Mouse (Mus musculus) heart, postnatal 25 days (tissue): Measurements from ENCODE around the gene Chst13. TPM values are rescaled to one million over a fixed set of nuclear protein-coding genes. Genes with fewer than 3 reads are reported as not detected.

ENCODE experiments used
- DNase-seq: peaks from one replicate; pipeline ENCODE4 v3.0.0; 2022; ENCODE audit warnings: low spot score
- intact Hi-C: fragments of 180-260 bp; cut with DNase I; formaldehyde crosslinking; loops from one replicate; pipeline ENCODE4 v1.15.1; 2025
- total RNA-seq, 2 experiments: library from RNA; stranded (reverse); gene quantifications; 2 replicates each; pipeline ENCODE4 v1.2.3; 2021

Chst13 gene
- total RNA-seq: not detected

DNA sequence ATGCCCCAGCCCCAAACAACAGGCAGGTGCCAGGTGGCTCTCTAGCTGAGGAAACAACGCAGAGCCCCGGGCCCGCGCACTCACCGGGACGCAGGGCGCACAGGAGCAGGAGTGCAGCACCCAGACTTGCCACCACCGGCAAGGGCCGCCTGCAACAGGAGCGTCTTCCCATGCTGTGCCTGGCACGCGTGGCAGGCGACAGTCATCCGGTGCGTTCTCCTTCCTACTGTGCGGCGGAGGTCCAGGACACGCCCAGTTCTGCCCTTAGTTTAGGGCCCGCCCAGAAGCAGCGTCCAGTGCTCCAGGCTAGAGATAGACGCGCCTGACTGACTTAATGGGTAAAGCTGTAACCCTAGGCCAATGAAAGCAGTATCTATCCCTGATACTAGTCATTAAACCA is at the start of gene Chst13:
Chst13 (minus strand) TSS at position 195 of the 400 bp plus-strand sequence.
- intact Hi-C loops: loop anchor here (10.0 kb wide), 1 partner anchor 640 kb away; no protein-coding TSS in a partner anchor

GRCm38 (mm10) chr6:90374647-90375046 is 49.7 kb upstream of the Chst13 start:
- no peak for DNase-seq
- intact Hi-C loops: no loop called here

More for the DNA sequence above, at the start of gene Chst13:
- no peak for DNase-seq

GRCm38 (mm10) chr6:90369725-90370553 is 45.0 kb upstream of the Chst13 start:
- DNase-seq: no peak
- intact Hi-C loops: no loop called here

DNA sequence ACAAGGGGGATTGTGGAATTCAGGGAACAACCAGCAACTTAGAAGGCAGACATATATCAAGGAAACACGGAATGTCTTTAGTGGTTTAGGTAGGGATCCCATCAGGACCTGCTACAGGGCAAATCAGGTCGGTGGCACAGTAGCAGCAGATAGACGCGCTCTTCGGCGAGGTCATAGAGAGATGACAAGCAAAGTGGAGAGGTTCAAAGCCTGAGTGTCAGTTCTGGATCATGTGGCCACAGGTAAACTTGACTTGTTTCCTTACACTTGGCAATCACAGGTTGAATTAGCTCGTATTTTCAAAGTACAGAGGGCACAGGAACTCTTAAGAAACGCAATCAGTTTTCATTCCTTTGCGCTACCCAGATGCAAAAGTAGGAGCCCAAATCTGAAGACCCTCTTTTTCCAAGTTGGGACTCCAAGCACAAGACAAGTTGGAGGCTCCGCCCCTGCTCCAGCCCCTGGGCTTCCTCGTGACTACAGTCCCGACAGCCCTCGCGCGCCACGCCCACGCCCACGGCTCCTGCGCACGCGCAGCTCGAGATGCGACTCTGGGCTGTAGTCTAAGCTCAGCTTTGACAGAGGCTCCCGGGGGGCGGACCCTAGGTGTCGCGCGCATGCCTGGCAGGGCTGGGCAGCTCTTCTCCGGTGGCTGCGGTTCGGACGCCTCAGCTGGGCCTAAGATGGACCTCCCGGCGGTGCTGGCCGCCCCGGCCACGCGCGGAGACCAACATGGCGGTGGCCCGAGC is 44.2 kb upstream of the Chst13 start, which contains the start of gene Zxdc:
Zxdc (plus strand) TSS at position 517 of the 749 bp plus-strand sequence.
- intact Hi-C loops: no loop called here
- peak; percentile 99 for DNase-seq

GRCm38 (mm10) chr6:90363301-90363700 is 38.3 kb upstream of the Chst13 start:
- no peak for DNase-seq
- intact Hi-C loops: no loop called here

- DNase-seq: no peak
Measured at GRCm38 (mm10) chr6:90360922-90361614, 36.1 kb upstream of the Chst13 start.

DNA sequence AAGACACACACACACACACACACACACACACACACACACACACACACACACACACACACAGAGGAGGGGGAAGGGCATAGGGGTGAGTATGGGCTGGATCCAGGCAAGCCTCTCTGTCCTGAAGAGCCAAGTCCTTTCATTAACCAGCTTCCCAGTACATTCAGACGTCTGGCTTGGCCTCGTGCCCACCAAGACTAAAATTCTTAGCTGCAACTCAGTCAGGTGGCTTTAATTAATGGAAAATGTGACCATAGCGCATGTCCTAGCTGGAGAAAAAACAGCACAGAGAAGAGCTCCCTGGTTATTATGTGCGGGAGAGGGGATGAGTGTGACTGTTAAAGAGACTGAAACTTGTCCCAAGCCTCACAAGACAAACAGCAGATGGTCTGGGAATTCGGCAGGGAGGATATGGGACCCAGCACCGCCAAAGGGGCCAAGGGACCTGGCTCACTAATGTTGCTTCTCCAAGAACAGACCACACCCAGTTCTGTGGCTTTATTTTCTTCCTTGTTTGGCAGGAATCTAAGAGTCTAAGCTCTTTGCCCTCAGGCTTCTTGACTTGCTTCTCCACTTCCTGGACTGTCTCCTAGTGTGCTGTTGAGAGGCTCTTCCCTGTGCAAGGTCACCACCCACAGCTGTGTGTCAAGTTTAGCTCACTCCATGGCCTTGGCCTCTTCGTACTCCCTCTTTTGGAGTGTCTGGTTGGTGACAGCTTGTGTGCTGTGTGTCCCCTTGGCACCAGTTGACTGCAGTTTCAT is 35.2 kb upstream of the Chst13 start:
- intact Hi-C loops: no loop called here
- DNase-seq: peak; percentile 65

More at GRCm38 (mm10) chr6:90360922-90361614, 36.1 kb upstream of the Chst13 start:
- intact Hi-C loops: no loop called here

- no peak for DNase-seq
Measured at GRCm38 (mm10) chr6:90359445-90359844, 34.5 kb upstream of the Chst13 start.

DNA sequence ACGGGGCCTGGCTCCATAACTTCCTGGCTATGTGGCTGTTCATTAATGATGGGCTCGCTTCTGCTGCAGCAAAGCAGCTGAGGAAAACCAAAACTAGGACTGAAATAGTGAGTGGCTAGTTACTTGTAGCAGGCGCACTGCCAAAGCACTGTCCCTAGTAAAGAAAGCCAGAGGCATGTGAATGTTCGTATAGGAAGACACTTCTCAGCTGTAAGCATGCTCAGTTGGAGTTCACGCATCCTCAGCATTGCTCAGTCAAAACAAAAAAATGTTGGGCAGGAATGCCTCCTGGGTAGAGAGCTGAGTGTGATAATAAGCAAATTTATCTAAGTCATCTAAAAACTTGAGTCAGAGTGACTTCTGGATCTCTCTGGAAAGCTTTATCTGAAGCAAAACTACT is 33.2 kb upstream of the Chst13 start:
- intact Hi-C loops: no loop called here
- no peak for DNase-seq

More at GRCm38 (mm10) chr6:90359445-90359844, 34.5 kb upstream of the Chst13 start:
- intact Hi-C loops: no loop called here

GRCm38 (mm10) chr6:90350011-90350410 is 25.0 kb upstream of the Chst13 start:
- DNase-seq: no peak
- intact Hi-C loops: no loop called here

DNA sequence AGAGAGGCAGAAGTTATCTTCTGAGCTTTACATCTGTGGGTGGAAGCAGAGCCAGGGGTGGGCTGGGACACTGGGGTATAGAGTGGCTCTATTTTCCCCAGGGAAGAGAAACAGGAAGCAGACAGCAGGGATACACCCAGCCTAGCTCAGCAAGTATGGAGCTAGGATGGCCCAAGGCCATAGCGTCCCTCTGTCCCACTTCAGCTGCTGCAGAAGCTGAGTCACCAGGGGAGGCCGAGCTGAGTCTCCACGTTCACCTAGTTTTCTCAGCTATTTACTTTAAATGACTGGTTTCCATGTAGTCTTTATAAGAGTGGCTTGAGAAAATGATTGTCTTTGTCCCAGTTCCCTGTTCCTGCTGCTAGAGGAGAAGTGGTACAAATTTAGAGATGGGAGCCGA is 23.5 kb upstream of the Chst13 start:
- DNase-seq: no peak
- intact Hi-C loops: no loop called here

GRCm38 (mm10) chr6:90347183-90347582 is 22.2 kb upstream of the Chst13 start:
- intact Hi-C loops: no loop called here

DNA sequence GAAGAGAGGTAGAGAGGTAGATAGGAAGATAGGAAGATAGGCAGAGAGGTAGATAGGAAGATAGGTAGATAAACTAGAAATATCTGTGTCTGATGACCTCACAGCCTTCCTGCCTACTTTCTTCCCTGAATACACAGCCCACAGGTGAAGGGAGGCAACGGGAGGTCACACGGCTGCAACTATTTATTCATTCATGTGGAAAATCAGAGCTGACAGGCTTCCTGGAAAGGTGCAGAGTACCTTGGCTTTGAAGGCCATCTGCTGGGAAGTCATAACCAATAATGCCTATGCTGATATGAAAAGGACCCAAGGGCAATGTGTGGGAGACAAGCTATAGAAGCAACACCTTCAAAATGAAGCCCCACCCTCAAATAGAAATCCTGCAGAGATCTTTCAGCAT is 17.4 kb upstream of the Chst13 start:
- no peak for DNase-seq
- intact Hi-C loops: no loop called here

More at GRCm38 (mm10) chr6:90347183-90347582, 22.2 kb upstream of the Chst13 start:
- no peak for DNase-seq

DNA sequence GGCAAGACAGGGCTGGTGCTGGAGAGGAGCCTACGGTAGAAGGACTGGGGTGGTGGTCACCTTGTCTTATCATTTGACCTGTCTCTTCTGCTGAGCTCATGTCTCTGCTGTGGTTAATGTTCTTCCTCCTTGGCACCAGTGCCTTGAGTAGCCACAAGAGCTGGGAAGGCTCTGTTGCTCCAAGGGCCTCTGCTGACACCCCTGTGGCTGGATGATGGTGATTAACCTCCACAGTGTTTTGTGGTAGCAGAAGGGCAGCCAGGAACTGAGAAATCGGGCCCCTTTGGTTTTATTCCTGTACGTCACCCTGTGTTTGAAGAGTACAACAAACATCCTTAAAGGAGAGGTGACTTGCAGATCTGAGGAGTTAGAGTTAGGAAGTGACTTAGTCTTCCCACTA is 9.3 kb upstream of the Chst13 start:
- DNase-seq: no peak
- intact Hi-C loops: no loop called here

DNA sequence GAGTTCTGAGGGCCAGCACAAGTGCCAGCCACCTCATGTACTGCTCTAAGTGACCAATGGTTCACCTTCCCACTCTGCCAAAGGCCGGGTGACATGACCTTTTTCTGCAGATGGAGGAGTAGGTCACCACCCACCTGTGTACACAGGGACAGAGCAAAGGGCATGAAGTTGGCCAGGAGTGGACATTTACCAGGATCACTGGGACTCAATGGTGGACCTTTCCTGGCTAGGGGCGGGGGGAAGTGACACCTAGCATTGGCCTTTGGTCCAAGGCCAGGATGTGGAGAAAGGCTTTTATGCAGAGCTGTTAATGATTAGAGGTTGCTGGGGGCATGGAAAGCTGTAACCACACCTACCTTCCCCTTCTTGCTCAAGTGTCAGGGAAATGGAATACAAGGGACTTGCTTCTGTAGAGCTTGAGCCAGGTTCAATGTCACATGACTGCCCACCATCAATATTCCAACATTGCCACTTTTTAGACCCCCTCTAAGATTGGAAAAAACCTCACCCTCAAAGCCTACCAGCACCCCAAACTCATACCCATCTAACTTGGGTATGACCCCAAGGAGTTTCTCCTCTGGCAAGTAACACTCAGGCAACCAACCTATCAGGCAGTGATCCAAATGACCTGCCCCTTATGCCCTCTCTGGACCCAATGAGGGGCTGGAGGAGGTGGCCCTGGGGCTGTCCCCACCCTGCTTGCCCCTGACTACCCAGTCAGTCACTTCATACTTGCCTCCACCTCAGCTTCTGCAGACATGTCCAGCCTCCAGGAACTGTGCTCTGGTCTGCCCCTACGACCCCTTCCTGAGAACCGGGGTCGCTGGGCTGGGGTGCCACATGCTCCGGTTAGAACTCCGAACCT is 7.8 kb upstream of the Chst13 start, which contains the start of gene Uroc1:
Uroc1 (plus strand) TSS at position 724 of the 865 bp plus-strand sequence.
- intact Hi-C loops: no loop called here
- no peak for DNase-seq

DNA sequence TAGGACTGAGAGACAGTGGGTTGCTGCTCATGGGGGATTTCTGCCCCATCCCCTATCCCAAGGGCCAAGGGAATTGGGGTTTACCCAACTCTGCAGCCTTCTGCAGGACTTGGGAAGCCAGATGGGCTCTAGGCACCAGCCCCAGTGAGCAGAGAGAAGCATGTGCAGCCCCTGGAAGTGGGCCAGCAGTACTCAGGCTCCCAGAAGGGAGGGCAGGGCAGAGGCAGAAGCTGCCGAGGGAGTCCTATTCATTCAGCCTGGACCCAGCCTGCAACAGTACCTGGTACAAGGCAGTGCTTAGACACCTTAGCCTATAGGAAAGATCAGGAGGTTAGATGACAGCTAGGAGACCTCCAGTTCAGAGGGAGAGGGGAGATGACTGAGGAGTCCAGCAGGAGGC is 5.0 kb upstream of the Chst13 start:
- intact Hi-C loops: loop anchor here (10.0 kb wide), 1 partner anchor 645 kb away; no protein-coding TSS in a partner anchor
- DNase-seq: no peak

DNA sequence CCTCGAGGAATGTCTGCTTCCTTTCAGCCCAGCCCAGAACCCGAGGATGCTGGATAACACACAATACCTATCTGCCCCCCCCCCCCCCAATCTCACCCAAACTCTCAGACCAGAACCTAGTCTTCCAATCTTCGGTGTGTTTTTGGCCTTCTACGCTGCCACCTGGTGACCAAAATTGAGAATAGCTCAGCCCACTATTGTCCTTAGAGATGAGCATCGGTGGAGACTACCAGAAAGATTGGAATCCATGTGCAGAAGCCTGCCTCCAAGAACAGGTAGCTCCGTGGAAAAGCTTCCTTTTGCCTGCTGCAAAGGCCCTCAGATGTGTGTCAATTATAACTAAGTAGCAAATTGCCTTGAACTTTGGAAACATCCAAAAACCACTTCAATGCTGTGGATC is 2.7 kb upstream of the Chst13 start:
- intact Hi-C loops: loop anchor here (10.0 kb wide), 1 partner anchor 643 kb away; no protein-coding TSS in a partner anchor
- no peak for DNase-seq

DNA sequence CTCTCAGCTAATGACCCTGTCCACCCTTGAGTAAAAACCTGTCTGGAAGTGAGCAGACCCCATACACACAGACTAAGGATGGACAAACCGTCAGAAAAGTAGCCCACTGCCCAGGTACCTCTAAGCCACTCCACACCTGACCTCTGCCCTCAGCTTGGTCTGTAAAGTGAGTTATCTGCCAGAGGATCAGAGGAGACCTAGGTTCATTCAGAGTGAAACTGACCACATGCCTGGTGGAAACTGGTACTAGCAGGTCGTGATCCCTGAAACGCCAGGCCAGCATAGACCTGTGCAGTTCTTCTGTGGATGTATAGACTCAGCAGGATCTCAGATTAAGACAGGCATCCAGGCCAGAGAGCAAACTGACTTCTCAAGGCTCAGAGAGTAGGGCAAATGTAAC is 522 bp downstream of the Chst13 start:
- intact Hi-C loops: loop anchor here (10.0 kb wide), 1 partner anchor 640 kb away; no protein-coding TSS in a partner anchor
- DNase-seq: no peak
